Mouse (Mus musculus): Measurements from ENCODE around the gene Srsf5. TPM values are rescaled to one million over a fixed set of nuclear protein-coding genes. Genes with fewer than 3 reads are reported as not detected.
A peak's percentile ranks its signal among the peaks of the same experiment; 100 is the strongest.

Gene Srsf5
- total and polyA plus RNA-seq, 2 experiments from 2014 or later = 222 to 486 TPM

- no peak for DNase-seq (ENCODE audit: low spot score)
- no peak overlapping the region for H3K9ac ChIP-seq (replicated peaks; ENCODE audit: low read length)
- H3K4me3 ChIP-seq (ENCODE audit: low read length) = no peak overlapping the region
- WGBS = 88% methylated on average over 11 of the region's 11 CpGs
- no peak overlapping the region for H3K27ac ChIP-seq
- no peaks in the 10 kb centered on the region for H3K36me3 ChIP-seq (ENCODE audit: insufficient read depth, low read length)
- no peak overlapping the region for H3K4me2 ChIP-seq (ENCODE audit: low read depth, low read length)
- ATAC-seq = no peak
- H3K27me3 ChIP-seq (ENCODE audit: insufficient read depth, low read length) = no peaks in the 10 kb centered on the region
- TF ChIP-seq CTCF (IDR thresholded peaks at IDR 0.05; ENCODE audit: low read depth) = no peak
- no peaks in the 10 kb centered on the region for H3K4me1 ChIP-seq (ENCODE audit: insufficient read depth, low read length)
- H3K9me3 ChIP-seq (ENCODE audit: low read length) = no peaks in the 10 kb centered on the region
Observed at GRCm38 (mm10) chr12:80975939-80976671, 30.8 kb downstream of the Srsf5 start.

GRCm38 (mm10) chr12:80982326-80982725 lies 37.0 kb downstream of the Srsf5 start:
- ATAC-seq = no peak
- Histone ChIP-seq H3K27ac (no peak overlapping the region), H3K4me3 (ENCODE audit: low read length) (no peak overlapping the region), H3K27me3 (ENCODE audit: insufficient read depth, low read length) (no peaks in the 10 kb centered on the region), H3K4me2 (ENCODE audit: low read depth, low read length) (no peak overlapping the region), H3K9ac (replicated peaks; ENCODE audit: low read length) (no peak overlapping the region), H3K4me1 (ENCODE audit: insufficient read depth, low read length) (no peaks in the 10 kb centered on the region), H3K36me3 (ENCODE audit: insufficient read depth, low read length) (no peaks in the 10 kb centered on the region), H3K9me3 (ENCODE audit: low read length) (no peaks in the 10 kb centered on the region)
- peak; percentile 98 for TF ChIP-seq CTCF (IDR thresholded peaks at IDR 0.05; ENCODE audit: low read depth)
- WGBS = 2% methylated on average over 7 of the region's 7 CpGs
- DNase-seq (ENCODE audit: low spot score) = peak; percentile 82

GRCm38 (mm10) chr12:80983695-80984094 lies 38.4 kb downstream of the Srsf5 start:
- Histone ChIP-seq H3K27ac (no peak overlapping the region), H3K4me3 (ENCODE audit: low read length) (no peak overlapping the region), H3K9me3 (ENCODE audit: low read length) (no peaks in the 10 kb centered on the region), H3K36me3 (ENCODE audit: insufficient read depth, low read length) (no peaks in the 10 kb centered on the region), H3K27me3 (ENCODE audit: insufficient read depth, low read length) (no peaks in the 10 kb centered on the region), H3K4me1 (ENCODE audit: insufficient read depth, low read length) (no peaks in the 10 kb centered on the region), H3K4me2 (ENCODE audit: low read depth, low read length) (no peak overlapping the region), H3K9ac (replicated peaks; ENCODE audit: low read length) (no peak overlapping the region)
- peak; percentile 55 for DNase-seq (ENCODE audit: low spot score)
- WGBS = 58% methylated on average over 9 of the region's 9 CpGs
- TF ChIP-seq CTCF (IDR thresholded peaks at IDR 0.05; ENCODE audit: low read depth) = no peak
- ATAC-seq = peak; percentile 43; the same call in 1 of the 2 replicates

GRCm38 (mm10) chr12:80986628-80987027 lies 41.3 kb downstream of the Srsf5 start:
- Histone ChIP-seq H3K4me3 (ENCODE audit: low read length) (no peak overlapping the region), H3K9me3 (ENCODE audit: low read length) (no peaks in the 10 kb centered on the region), H3K27ac (no peak overlapping the region), H3K4me2 (ENCODE audit: low read depth, low read length) (no peak overlapping the region), H3K27me3 (ENCODE audit: insufficient read depth, low read length) (no peaks in the 10 kb centered on the region), H3K4me1 (ENCODE audit: insufficient read depth, low read length) (no peaks in the 10 kb centered on the region), H3K36me3 (ENCODE audit: insufficient read depth, low read length) (no peaks in the 10 kb centered on the region), H3K9ac (replicated peaks; ENCODE audit: low read length) (no peak overlapping the region)
- no peak for DNase-seq (ENCODE audit: low spot score)
- 89% methylated on average over 4 of the region's 4 CpGs for WGBS
- peak; percentile 42 for TF ChIP-seq CTCF (IDR thresholded peaks at IDR 0.05; ENCODE audit: low read depth)
- ATAC-seq = no peak

- no peak for DNase-seq (ENCODE audit: low spot score)
- no peaks in the 10 kb centered on the region for H3K36me3 ChIP-seq (ENCODE audit: insufficient read depth, low read length)
- no peaks in the 10 kb centered on the region for H3K4me1 ChIP-seq (ENCODE audit: insufficient read depth, low read length)
- 87% methylated on average over 3 of the region's 3 CpGs for WGBS
- H3K9ac ChIP-seq (replicated peaks; ENCODE audit: low read length) = no peak overlapping the region
- no peak for ATAC-seq
- H3K4me2 ChIP-seq (ENCODE audit: low read depth, low read length) = no peak overlapping the region
- no peak overlapping the region for H3K4me3 ChIP-seq (ENCODE audit: low read length)
- no peak overlapping the region for H3K27ac ChIP-seq
- H3K27me3 ChIP-seq (ENCODE audit: insufficient read depth, low read length) = no peaks in the 10 kb centered on the region
- TF ChIP-seq CTCF (IDR thresholded peaks at IDR 0.05; ENCODE audit: low read depth) = no peak
- H3K9me3 ChIP-seq (ENCODE audit: low read length) = no peaks in the 10 kb centered on the region
Observed at GRCm38 (mm10) chr12:80988286-80988685, 43.0 kb downstream of the Srsf5 start.

GRCm38 (mm10) chr12:80990901-80991445 lies 45.7 kb downstream of the Srsf5 start:
- no peak for ATAC-seq
- Histone ChIP-seq H3K4me1 (ENCODE audit: insufficient read depth, low read length) (no peaks in the 10 kb centered on the region), H3K36me3 (ENCODE audit: insufficient read depth, low read length) (no peaks in the 10 kb centered on the region), H3K9me3 (ENCODE audit: low read length) (no peaks in the 10 kb centered on the region), H3K27me3 (ENCODE audit: insufficient read depth, low read length) (no peaks in the 10 kb centered on the region), H3K4me3 (ENCODE audit: low read length) (no peak overlapping the region), H3K27ac (no peak overlapping the region), H3K9ac (replicated peaks; ENCODE audit: low read length) (no peak overlapping the region), H3K4me2 (ENCODE audit: low read depth, low read length) (no peak overlapping the region)
- 46% methylated on average over 13 of the region's 13 CpGs for WGBS
- TF ChIP-seq CTCF (IDR thresholded peaks at IDR 0.05; ENCODE audit: low read depth) = no peak
- DNase-seq (ENCODE audit: low spot score) = no peak

- H3K9ac ChIP-seq (replicated peaks; ENCODE audit: low read length) = no peak overlapping the region
- H3K36me3 ChIP-seq (ENCODE audit: insufficient read depth, low read length) = no peaks in the 10 kb centered on the region
- no peak for DNase-seq (ENCODE audit: low spot score)
- no peak for TF ChIP-seq CTCF (IDR thresholded peaks at IDR 0.05; ENCODE audit: low read depth)
- H3K4me2 ChIP-seq (ENCODE audit: low read depth, low read length) = no peak overlapping the region
- ATAC-seq = no peak
- WGBS = 82% methylated on average over 10 of the region's 10 CpGs
- H3K4me1 ChIP-seq (ENCODE audit: insufficient read depth, low read length) = no peaks in the 10 kb centered on the region
- H3K27ac ChIP-seq = no peak overlapping the region
- H3K9me3 ChIP-seq (ENCODE audit: low read length) = no peaks in the 10 kb centered on the region
- H3K27me3 ChIP-seq (ENCODE audit: insufficient read depth, low read length) = no peaks in the 10 kb centered on the region
- H3K4me3 ChIP-seq (ENCODE audit: low read length) = no peak overlapping the region
Observed at GRCm38 (mm10) chr12:80991806-80992205, 46.5 kb downstream of the Srsf5 start.

All from hindbrain, postnatal 0 days (tissue).